Mouse (Mus musculus): ENCODE measurements around the gene Nde1.

Nde1 gene

GRCm38 (mm10) chr16:14166490-14166889, 3.4 kb downstream of the Nde1 start:
- DNase-seq, result no peak

GRCm38 (mm10) chr16:14169706-14170105, 6.6 kb downstream of the Nde1 start:
- DNase-seq, result no peak

GRCm38 (mm10) chr16:14178041-14178440, 15.0 kb downstream of the Nde1 start:
- no peak for DNase-seq

DNA sequence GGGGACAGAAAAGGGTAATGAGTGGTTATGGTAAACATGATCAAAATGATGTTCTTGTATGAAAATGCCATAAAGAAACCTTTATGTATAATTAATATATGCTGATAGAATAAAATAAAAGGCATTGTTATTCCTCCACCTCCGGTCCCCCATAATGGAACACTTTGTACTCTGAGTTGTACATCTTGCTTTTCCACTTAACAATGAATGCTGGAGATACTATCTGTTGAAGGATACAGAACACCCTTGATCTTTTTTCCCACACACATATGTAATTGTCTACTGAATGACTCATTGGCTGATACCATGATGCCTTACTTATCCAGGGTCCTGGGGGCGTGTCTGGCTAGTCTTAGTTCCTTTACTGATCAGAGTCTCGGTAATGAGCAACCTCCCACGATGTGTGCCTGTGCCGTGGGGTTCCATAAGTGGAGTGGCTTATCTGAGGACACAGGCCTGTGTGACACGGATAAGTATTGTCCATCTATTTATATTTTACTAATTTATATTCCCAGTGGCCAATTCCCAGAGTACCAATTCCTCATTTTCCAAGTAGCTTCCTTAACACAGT, 17.2 kb downstream of the Nde1 start:
- no peak for DNase-seq

DNA sequence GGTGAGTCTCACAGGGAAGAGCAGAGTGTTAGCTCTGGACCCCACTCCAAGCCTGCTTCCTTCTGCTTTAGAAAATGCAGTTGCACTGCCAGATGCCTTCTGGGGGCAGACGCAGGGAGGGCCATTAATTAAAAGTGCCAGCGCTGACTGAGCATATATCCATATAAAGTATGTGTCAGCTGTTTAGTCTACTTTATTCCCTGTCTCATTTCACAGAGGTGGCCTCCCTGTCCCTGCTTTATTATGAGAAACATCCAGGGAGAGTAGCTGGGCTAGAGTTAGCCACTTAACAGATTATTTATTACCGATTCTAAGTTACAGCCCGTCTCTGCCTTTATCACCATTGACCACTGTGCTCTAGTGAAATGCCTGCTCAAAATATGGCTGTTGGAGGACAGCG, 19.3 kb downstream of the Nde1 start:
- DNase-seq, result no peak

DNA sequence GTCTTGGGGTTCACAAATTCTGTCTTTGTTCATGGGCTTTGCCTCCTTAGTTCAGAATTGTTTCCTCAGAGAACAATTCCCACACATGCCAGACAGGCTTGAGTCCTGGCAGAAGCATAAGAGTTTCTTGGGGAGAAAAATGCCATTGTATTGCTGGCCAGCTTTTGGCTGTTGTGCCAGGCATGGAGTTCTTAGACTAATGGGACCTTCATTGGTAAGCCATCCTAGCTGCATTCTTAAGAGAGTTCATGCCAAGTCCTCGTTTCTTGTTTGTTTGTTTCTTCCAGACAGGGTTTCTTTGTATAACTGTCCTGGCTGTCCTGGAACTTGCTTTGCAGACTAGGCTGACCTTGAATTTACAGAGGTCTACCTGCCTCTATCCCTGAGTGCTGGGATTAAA, 20.8 kb downstream of the Nde1 start:
- no peak for DNase-seq

- no peak for DNase-seq
Measured at GRCm38 (mm10) chr16:14185516-14185915, 22.4 kb downstream of the Nde1 start.

GRCm38 (mm10) chr16:14194164-14194950, 31.3 kb downstream of the Nde1 start:
- DNase-seq, result no peak

GRCm38 (mm10) chr16:14195427-14195826, 32.4 kb downstream of the Nde1 start:
- DNase-seq, result peak; percentile 71

DNA sequence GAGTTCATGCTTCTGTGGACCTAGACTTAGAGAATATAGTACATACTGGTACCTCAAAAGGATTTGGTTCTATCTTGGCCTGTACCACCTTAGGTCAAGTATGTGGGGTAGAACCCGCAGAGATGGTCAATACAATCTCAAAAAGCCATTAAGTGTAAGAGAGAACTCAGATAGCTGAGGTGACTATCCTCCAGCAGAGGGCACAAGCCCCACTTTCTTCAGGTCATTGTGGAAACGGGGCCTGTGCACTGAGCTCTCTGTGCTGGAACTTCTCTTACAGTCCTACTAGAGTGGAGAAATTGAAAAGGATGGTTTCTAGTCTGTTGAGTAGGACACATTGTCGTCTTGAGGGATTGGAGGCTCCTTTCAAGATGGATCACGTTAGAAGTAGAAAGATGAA, 35.7 kb downstream of the Nde1 start:
- no peak for DNase-seq

DNA sequence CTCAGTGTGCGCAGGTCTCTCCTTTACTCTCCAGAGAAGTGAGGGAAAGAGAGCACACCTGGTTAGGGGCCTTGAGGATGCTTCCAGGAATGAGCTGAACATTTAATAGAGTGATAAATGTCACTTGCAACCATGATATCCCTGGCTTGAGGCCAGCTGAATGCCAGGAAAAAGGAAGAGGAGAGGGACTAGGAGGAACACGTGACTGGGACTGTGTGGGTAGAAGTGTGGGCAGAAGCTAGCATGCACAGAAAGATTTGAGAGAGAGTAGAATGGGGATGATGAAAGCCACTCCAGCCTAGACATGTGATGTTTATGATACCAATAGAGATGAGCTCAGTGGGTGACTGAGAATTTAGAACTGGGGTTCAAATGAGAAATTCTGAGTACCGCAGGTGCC, 52.1 kb downstream of the Nde1 start:
- no peak for DNase-seq

DNA sequence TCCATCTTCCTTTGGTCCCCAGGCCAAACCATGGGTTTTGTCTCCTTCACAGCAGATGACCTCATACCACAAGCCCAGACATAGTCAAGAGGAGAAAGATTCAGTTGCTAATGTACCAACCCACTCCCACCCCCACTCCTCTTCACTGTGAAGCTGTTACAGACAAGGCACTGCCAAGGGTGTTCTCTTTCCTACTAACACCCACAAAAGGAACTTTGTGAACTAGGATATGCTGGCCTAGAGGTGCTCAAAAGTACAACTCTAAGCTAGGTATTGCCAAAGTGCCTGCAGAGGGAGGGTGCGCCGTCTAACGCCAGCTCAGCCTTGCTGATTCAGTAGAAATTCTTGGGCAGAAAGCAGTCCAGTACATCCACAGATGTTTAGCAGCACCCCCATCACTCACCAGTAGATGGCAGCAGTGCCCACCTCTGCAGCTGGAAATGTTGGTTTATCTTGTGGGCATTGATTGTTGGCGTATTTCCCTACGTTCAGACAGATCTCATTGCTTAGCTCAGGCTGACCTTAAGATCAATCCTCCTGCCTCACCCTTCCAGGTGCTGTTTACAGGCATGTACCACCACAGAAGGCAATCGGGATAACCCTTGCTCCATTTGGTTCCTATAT, 74.1 kb downstream of the Nde1 start:
- peak; percentile 82 for DNase-seq

DNA sequence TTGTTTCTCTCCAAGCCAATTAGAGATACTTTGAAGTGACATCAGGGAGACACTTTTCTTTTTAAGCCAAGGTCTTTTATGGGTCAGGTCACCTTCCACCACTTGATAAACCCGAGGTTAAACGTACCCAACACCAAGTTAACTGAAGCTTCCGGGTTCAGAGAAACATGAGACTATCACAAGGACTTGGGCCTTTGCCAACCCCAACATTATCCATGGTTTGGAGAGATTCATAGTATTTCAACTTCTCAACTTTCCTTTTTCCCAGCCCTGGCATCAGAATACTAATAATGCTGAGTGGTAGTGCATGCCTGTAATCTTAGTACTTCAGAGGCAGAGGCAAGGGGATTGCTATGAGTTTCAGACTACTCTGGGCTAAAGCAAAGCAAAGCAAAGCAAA, 79.0 kb downstream of the Nde1 start:
- DNase-seq, result peak; percentile 5

All from kidney, adult 9 months (tissue).